Mouse (Mus musculus): ENCODE measurements around the gene Tle2. TPM values are rescaled to one million over a fixed set of nuclear protein-coding genes. Genes with fewer than 3 reads are reported as not detected.

Tle2 gene
- polyA plus RNA-seq, 1 experiment from 2014 or later = 28.2 TPM

- H3K9me3 ChIP-seq (replicated peaks) = no peaks in the 10 kb centered on the region
- peaks cover 28% of the 10 kb centered on the region for H3K4me1 ChIP-seq
- 5% methylated on average over 40 of the region's 40 CpGs for WGBS
- H3K27me3 ChIP-seq (ENCODE audit: low read depth, poor library complexity, severe bottlenecking) = no peaks in the 10 kb centered on the region
- H3K36me3 ChIP-seq = peaks cover 42% of the 10 kb centered on the region
- DNase-seq (ENCODE audit: low spot score) = peak; percentile 97
- peak within 1 kb of the TSS; percentile 80 for H3K4me3 ChIP-seq
- H3K27ac ChIP-seq = peak within 1 kb of the TSS; percentile 94
Observed at GRCm38 (mm10) chr10:81626994-81627835, 52.9 kb downstream of the Tle2 start, which contains the start of gene Sirt6. Gene Sirt6 (minus strand): TSS chr10:81627797.

GRCm38 (mm10) chr10:81627836-81628220 lies 53.5 kb downstream of the Tle2 start:
- Histone ChIP-seq H3K27ac (peak overlapping the region; percentile 94), H3K4me1 (peaks cover 32% of the 10 kb centered on the region), H3K9me3 (replicated peaks) (no peaks in the 10 kb centered on the region), H3K27me3 (ENCODE audit: low read depth, poor library complexity, severe bottlenecking) (no peaks in the 10 kb centered on the region), H3K4me3 (peak overlapping the region; percentile 80), H3K36me3 (peaks cover 35% of the 10 kb centered on the region)
- 68% methylated on average over 7 of the region's 7 CpGs for WGBS
- DNase-seq (ENCODE audit: low spot score) = no peak

GRCm38 (mm10) chr10:81628390-81628789 lies 54.0 kb downstream of the Tle2 start, which contains the start of gene Ankrd24:
Gene Ankrd24 (plus strand): TSS chr10:81628540.
- no peaks in the 10 kb centered on the region for H3K9me3 ChIP-seq (replicated peaks)
- no peaks in the 10 kb centered on the region for H3K27me3 ChIP-seq (ENCODE audit: low read depth, poor library complexity, severe bottlenecking)
- 73% methylated on average over 16 of the region's 16 CpGs for WGBS
- peak within 1 kb of the TSS; percentile 80 for H3K4me3 ChIP-seq
- DNase-seq (ENCODE audit: low spot score) = no peak
- peaks cover 30% of the 10 kb centered on the region for H3K36me3 ChIP-seq
- peak within 1 kb of the TSS; percentile 94 for H3K27ac ChIP-seq
- H3K4me1 ChIP-seq = peaks cover 38% of the 10 kb centered on the region

- no peaks in the 10 kb centered on the region for H3K9me3 ChIP-seq (replicated peaks)
- peak overlapping the region; percentile 79 for H3K27ac ChIP-seq
- WGBS = 4% methylated on average over 37 of the region's 37 CpGs
Observed at GRCm38 (mm10) chr10:81633253-81634099, 59.1 kb downstream of the Tle2 start.

GRCm38 (mm10) chr10:81636338-81636737 lies 62.0 kb downstream of the Tle2 start:
- no peaks in the 10 kb centered on the region for H3K36me3 ChIP-seq
- H3K4me1 ChIP-seq = peaks cover 27% of the 10 kb centered on the region
- no peak overlapping the region for H3K4me3 ChIP-seq
- H3K27ac ChIP-seq = no peak overlapping the region
- peaks cover 7% of the 10 kb centered on the region; the same call in 1 of the 2 replicates for H3K27me3 ChIP-seq (ENCODE audit: low read depth, poor library complexity, severe bottlenecking)
- WGBS = 19% methylated on average over 8 of the region's 8 CpGs
- no peaks in the 10 kb centered on the region for H3K9me3 ChIP-seq (replicated peaks)
- DNase-seq (ENCODE audit: low spot score) = no peak

More at GRCm38 (mm10) chr10:81633253-81634099, 59.1 kb downstream of the Tle2 start:
- peak overlapping the region; percentile 53 for H3K4me3 ChIP-seq
- H3K27me3 ChIP-seq (ENCODE audit: low read depth, poor library complexity, severe bottlenecking) = peaks cover 7% of the 10 kb centered on the region; the same call in 1 of the 2 replicates
- peaks cover 28% of the 10 kb centered on the region for H3K4me1 ChIP-seq
- DNase-seq (ENCODE audit: low spot score) = peak; percentile 89
- H3K36me3 ChIP-seq = no peaks in the 10 kb centered on the region

DNA sequence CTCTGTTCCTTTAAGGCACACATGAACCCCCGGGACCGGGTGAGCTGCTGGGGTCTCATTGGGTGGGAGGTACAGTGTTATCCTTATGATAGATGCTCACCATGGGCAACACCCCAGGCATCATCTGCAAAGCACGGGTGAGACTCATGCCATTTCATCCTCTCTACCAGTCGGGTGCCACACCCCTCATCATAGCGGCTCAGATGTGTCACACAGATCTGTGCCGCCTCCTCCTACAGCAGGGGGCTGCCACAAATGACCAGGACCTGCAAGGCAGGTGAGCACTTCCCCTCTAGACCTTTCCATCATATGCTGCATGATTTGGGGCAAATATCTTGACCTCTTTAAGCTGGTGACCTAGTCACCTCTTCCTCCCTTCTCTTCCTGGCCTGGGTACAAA lies 63.7 kb downstream of the Tle2 start:
- peaks cover 35% of the 10 kb centered on the region for H3K4me1 ChIP-seq
- no peak for DNase-seq (ENCODE audit: low spot score)
- H3K9me3 ChIP-seq (replicated peaks) = no peaks in the 10 kb centered on the region
- no peaks in the 10 kb centered on the region for H3K36me3 ChIP-seq
- no peak overlapping the region for H3K27ac ChIP-seq
- H3K27me3 ChIP-seq (ENCODE audit: low read depth, poor library complexity, severe bottlenecking) = peaks cover 7% of the 10 kb centered on the region; the same call in 1 of the 2 replicates
- H3K4me3 ChIP-seq = no peak overlapping the region
- 74% methylated on average over 6 of the region's 6 CpGs for WGBS

Other genes with a start within 250 kb of the Tle2 start
- gene Tbxa2r, start 245.8 kb upstream of the Tle2 start, polyA plus RNA-seq (2016; fragmentation: Nextera tagmentation; extraction: Ambion mirVana) = 3.2 and 3.6 TPM in 2 replicates
- gene Gipc3, start 231.3 kb upstream of the Tle2 start, polyA plus RNA-seq (2016; fragmentation: Nextera tagmentation; extraction: Ambion mirVana) = 0.09 TPM in 1 of 2 replicates, not detected in the other
- gene Hmg20b, start 224.1 kb upstream of the Tle2 start, polyA plus RNA-seq (2016; fragmentation: Nextera tagmentation; extraction: Ambion mirVana) = 99.6 and 114 TPM in 2 replicates
- 7.6 and 8.8 TPM in 2 replicates for gene Mfsd12, start 217.1 kb upstream of the Tle2 start, polyA plus RNA-seq (2016; fragmentation: Nextera tagmentation; extraction: Ambion mirVana)
- gene 4930404N11Rik, start 208.7 kb upstream of the Tle2 start, polyA plus RNA-seq (2016; fragmentation: Nextera tagmentation; extraction: Ambion mirVana) = 0.24 and 0.38 TPM in 2 replicates
- gene Fzr1, start 196.0 kb upstream of the Tle2 start, polyA plus RNA-seq (2016; fragmentation: Nextera tagmentation; extraction: Ambion mirVana) = 134 and 148 TPM in 2 replicates
- gene Dohh, start 190.1 kb upstream of the Tle2 start, polyA plus RNA-seq (2016; fragmentation: Nextera tagmentation; extraction: Ambion mirVana) = 101 and 115 TPM in 2 replicates
- gene Gm48551, start 190.1 kb upstream of the Tle2 start, polyA plus RNA-seq (2016; fragmentation: Nextera tagmentation; extraction: Ambion mirVana) = 3.8 and 4.2 TPM in 2 replicates
- 1.4 and 1.5 TPM in 2 replicates for gene Gm48552, start 185.6 kb upstream of the Tle2 start, polyA plus RNA-seq (2016; fragmentation: Nextera tagmentation; extraction: Ambion mirVana)
- 1.9 and 2.9 TPM in 2 replicates for gene Smim24, start 181.5 kb upstream of the Tle2 start, polyA plus RNA-seq (2016; fragmentation: Nextera tagmentation; extraction: Ambion mirVana)
- 9.3 and 19.8 TPM in 2 replicates for gene Nfic, start 118.9 kb upstream of the Tle2 start, polyA plus RNA-seq (2016; fragmentation: Nextera tagmentation; extraction: Ambion mirVana)
- gene Celf5, start 91.9 kb upstream of the Tle2 start, polyA plus RNA-seq (2016; fragmentation: Nextera tagmentation; extraction: Ambion mirVana) = 0.24 and 0.48 TPM in 2 replicates
- gene Ncln, start 78.2 kb upstream of the Tle2 start, polyA plus RNA-seq (2016; fragmentation: Nextera tagmentation; extraction: Ambion mirVana) = 100 and 102 TPM in 2 replicates
- gene S1pr4, start 74.4 kb upstream of the Tle2 start, polyA plus RNA-seq (2016; fragmentation: Nextera tagmentation; extraction: Ambion mirVana) = 0.34 and 0.39 TPM in 2 replicates
- gene Gna15, start 50.3 kb upstream of the Tle2 start, polyA plus RNA-seq (2016; fragmentation: Nextera tagmentation; extraction: Ambion mirVana) = 0.80 and 2.0 TPM in 2 replicates
- 88.5 and 91.5 TPM in 2 replicates for gene Gna11, start 29.4 kb upstream of the Tle2 start, polyA plus RNA-seq (2016; fragmentation: Nextera tagmentation; extraction: Ambion mirVana)
- gene Aes, start 15.1 kb upstream of the Tle2 start, polyA plus RNA-seq (2016; fragmentation: Nextera tagmentation; extraction: Ambion mirVana) = 337 and 432 TPM in 2 replicates
- gene Tle6, start 26.5 kb downstream of the Tle2 start, polyA plus RNA-seq (2016; fragmentation: Nextera tagmentation; extraction: Ambion mirVana) = 12.6 and 15.5 TPM in 2 replicates
- gene BC025920, start 31.7 kb downstream of the Tle2 start, polyA plus RNA-seq (2016; fragmentation: Nextera tagmentation; extraction: Ambion mirVana) = 1.4 TPM in 2 replicates
- 53.3 and 58.5 TPM in 2 replicates for gene Sirt6, start 53.2 kb downstream of the Tle2 start, polyA plus RNA-seq (2016; fragmentation: Nextera tagmentation; extraction: Ambion mirVana)
- 8.0 and 8.6 TPM in 2 replicates for gene Ankrd24, start 54.0 kb downstream of the Tle2 start, polyA plus RNA-seq (2016; fragmentation: Nextera tagmentation; extraction: Ambion mirVana)
- 4.2 and 5.1 TPM in 2 replicates for gene Gm10778, start 74.5 kb downstream of the Tle2 start, polyA plus RNA-seq (2016; fragmentation: Nextera tagmentation; extraction: Ambion mirVana)
- 11.7 and 14.2 TPM in 2 replicates for gene Zfp433, start 130.3 kb downstream of the Tle2 start, polyA plus RNA-seq (2016; fragmentation: Nextera tagmentation; extraction: Ambion mirVana)
- gene Gm3055, start 196.6 kb downstream of the Tle2 start, polyA plus RNA-seq (2016; fragmentation: Nextera tagmentation; extraction: Ambion mirVana) = 10.1 and 12.5 TPM in 2 replicates
- 3.4 and 4.3 TPM in 2 replicates for gene Gm4767, start 237.6 kb downstream of the Tle2 start, polyA plus RNA-seq (2016; fragmentation: Nextera tagmentation; extraction: Ambion mirVana)